Mouse (Mus musculus): ENCODE measurements at regions not wholly inside any gene's neighbourhood (a gene's known extent, or its start where the extent isn't known, plus 50 kb on each side); places are given as distances from the start of the nearest gene placed in this dataset.

- Histone ChIP-seq H3K27me3 (ENCODE audit: control insufficient read depth, insufficient read depth, low read depth, low read length) (no peaks in the 10 kb centered on the region), H3K9ac (ENCODE audit: low read depth, low read length) (no peak overlapping the region), H3K27ac (ENCODE audit: low read length) (no peak overlapping the region), H3K4me3 (ENCODE audit: low read depth, low read length) (no peak overlapping the region), H3K9me3 (replicated peaks; ENCODE audit: control insufficient read depth, low read length) (no peaks in the 10 kb centered on the region), H3K4me1 (ENCODE audit: control insufficient read depth, low read depth, low read length) (no peaks in the 10 kb centered on the region), H3K36me3 (ENCODE audit: control insufficient read depth, insufficient read depth) (no peaks in the 10 kb centered on the region), H3K4me2 (ENCODE audit: low read depth, low read length) (no peak overlapping the region)
- ATAC-seq (ENCODE audit: low read depth) = no peak
- WGBS (ENCODE audit: insufficient replicate concordance) = 47% methylated on average over 2 of the region's 2 CpGs
Observed at GRCm38 (mm10) chr8:80249762-80250161, 192.0 kb upstream of the Hhip start.

DNA sequence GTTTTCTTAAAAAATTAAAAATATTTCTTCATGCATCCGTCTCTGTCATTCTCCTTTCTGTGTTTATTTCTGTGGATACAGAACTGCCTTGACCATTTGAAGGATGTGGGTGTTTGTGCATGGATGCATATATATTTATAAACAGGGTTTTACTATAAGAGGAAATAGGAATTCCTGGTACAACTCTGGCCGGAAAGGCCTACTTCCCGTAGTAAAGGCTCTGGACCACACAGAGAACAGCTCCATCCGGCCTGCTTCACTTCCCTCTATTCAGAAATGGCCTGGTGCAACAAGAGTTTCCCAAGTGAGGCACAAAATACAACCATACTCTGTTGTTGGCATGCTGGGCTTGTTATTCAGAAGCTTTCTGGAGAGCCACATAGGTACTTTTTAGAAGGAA, 182.1 kb upstream of the Hhip start:
- no peak overlapping the region for H3K9ac ChIP-seq (ENCODE audit: low read depth, low read length)
- ATAC-seq (ENCODE audit: low read depth) = no peak
- no peak overlapping the region for H3K4me2 ChIP-seq (ENCODE audit: low read depth, low read length)
- no peaks in the 10 kb centered on the region for H3K4me1 ChIP-seq (ENCODE audit: control insufficient read depth, low read depth, low read length)
- H3K36me3 ChIP-seq (ENCODE audit: control insufficient read depth, insufficient read depth) = no peaks in the 10 kb centered on the region
- WGBS (ENCODE audit: insufficient replicate concordance) = 38% methylated on average over 4 of the region's 4 CpGs
- no peak overlapping the region for H3K4me3 ChIP-seq (ENCODE audit: low read depth, low read length)
- H3K27ac ChIP-seq (ENCODE audit: low read length) = no peak overlapping the region
- no peaks in the 10 kb centered on the region for H3K9me3 ChIP-seq (replicated peaks; ENCODE audit: control insufficient read depth, low read length)
- H3K27me3 ChIP-seq (ENCODE audit: control insufficient read depth, insufficient read depth, low read depth, low read length) = no peaks in the 10 kb centered on the region

DNA sequence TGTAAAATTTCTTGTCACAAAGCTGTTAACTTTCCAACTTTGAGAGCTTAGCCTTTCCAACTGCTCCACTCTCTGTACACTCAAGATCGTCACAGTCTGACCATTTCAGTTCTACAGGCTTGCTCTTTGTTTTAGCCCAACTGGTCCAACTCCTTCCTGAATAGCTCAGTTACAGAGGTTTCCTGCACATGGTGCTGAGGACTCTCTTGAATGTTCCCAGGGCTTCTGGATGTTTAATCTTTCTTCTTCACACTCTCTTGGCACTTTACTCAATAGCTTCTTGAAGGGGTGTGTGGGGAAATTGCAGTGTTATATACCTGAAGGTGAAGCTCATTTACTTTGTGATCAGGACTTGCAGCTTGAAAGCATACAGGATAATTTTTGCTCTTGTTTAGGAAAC, 152.6 kb upstream of the Hhip start:
- H3K36me3 ChIP-seq (ENCODE audit: control insufficient read depth, insufficient read depth) = no peaks in the 10 kb centered on the region
- H3K4me3 ChIP-seq (ENCODE audit: low read depth, low read length) = no peak overlapping the region
- H3K27me3 ChIP-seq (ENCODE audit: control insufficient read depth, insufficient read depth, low read depth, low read length) = no peaks in the 10 kb centered on the region
- 45% methylated on average over 1 of the region's 1 CpGs for WGBS (ENCODE audit: insufficient replicate concordance)
- no peak overlapping the region for H3K27ac ChIP-seq (ENCODE audit: low read length)
- no peak overlapping the region for H3K4me2 ChIP-seq (ENCODE audit: low read depth, low read length)
- H3K9ac ChIP-seq (ENCODE audit: low read depth, low read length) = no peak overlapping the region
- H3K4me1 ChIP-seq (ENCODE audit: control insufficient read depth, low read depth, low read length) = no peaks in the 10 kb centered on the region
- H3K9me3 ChIP-seq (replicated peaks; ENCODE audit: control insufficient read depth, low read length) = no peaks in the 10 kb centered on the region
- no peak for ATAC-seq (ENCODE audit: low read depth)

DNA sequence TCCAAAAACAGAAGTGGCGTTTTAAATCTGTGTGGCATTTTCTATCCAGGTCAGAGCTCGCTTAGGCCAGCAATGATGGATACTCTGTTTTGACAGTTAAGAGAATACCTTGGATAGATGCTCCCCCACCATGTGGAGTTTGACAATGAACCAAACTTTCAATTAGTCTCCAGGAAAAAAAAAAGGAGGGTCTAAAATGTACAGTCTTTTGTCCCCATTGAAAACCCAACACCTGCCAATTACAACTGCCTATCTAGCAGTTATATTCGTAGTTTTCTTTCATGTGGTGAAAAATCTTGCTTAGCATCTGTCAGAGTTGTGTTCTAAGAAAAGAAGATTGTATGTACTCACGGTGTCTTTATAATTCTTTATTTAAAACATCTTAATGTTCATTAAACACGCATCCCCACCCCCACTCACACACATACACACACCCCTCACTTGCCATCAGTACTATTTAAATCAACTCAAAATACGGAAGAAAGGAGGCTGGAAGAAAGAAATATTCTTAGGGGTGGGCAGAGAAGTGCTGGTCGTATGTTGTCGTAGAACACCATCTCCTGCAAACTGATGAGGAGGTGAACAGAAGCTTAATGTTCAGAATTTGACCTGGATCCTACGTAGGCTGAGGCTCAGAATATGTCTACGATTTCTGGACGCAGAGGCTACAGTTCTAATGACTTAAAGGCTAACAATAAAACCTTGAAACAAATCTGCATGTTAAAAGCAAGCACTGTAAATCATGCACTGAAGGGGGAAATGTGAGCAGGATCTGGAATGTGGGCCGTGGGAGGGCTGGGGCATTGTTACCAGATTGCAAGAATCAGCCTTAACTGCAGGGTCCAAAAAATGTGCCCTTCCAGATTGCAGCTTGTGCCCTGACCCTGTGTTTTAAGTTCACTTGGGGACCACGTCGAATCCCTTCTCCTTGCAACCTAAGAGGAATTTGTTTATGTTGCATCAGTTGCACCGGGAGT, 147.2 kb upstream of the Hhip start:
- no peak for ATAC-seq (ENCODE audit: low read depth)
- H3K27me3 ChIP-seq (ENCODE audit: control insufficient read depth, insufficient read depth, low read depth, low read length) = no peaks in the 10 kb centered on the region
- H3K4me2 ChIP-seq (ENCODE audit: low read depth, low read length) = no peak overlapping the region
- no peak overlapping the region for H3K9ac ChIP-seq (ENCODE audit: low read depth, low read length)
- H3K27ac ChIP-seq (ENCODE audit: low read length) = no peak overlapping the region
- no peaks in the 10 kb centered on the region for H3K36me3 ChIP-seq (ENCODE audit: control insufficient read depth, insufficient read depth)
- 57% methylated on average over 15 of the region's 15 CpGs for WGBS (ENCODE audit: insufficient replicate concordance)
- H3K4me1 ChIP-seq (ENCODE audit: control insufficient read depth, low read depth, low read length) = no peaks in the 10 kb centered on the region
- no peaks in the 10 kb centered on the region for H3K9me3 ChIP-seq (replicated peaks; ENCODE audit: control insufficient read depth, low read length)
- H3K4me3 ChIP-seq (ENCODE audit: low read depth, low read length) = no peak overlapping the region

DNA sequence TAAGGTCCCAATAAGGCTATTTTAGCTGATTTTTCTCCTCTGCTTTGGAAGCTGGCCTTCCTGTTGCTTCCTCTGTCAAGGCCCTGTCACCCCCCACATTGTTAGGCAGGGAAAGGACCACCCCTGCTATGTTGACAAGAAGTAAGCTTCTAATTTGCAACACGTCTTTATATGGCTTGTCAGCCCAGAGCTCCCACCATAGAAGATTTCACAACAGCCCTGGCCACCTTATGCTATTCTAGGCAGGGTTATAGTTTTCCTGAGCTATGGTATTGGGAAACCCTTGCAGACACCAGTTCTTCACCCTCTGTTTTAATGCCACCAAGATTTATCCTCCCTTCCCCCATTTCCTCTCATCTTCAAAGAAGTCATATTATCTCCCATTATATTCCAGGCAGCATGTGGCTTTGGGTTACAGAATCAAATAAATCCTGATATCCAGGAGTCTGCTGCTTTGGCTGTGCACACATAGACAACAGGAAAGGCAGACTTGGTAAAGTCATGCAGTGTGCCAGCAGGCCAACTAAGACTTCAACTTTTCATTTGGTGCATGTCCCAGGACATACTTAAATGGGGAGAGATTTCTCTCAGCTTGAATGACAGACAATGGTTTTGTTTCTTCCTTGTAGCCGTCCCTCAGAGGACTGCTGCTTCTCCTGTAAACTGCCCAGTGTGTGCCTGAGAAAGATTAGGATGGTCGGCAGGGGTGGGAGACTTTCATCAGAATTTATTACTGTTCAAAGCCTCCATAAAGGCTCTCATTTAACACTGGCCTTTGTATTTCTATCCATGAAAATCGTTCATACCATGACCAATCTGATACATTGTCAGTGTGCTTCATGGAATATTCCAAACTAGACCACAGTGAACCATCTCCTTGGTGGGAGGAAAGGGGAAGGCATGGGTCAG, 146.2 kb upstream of the Hhip start:
- Histone ChIP-seq H3K36me3 (ENCODE audit: control insufficient read depth, insufficient read depth) (no peaks in the 10 kb centered on the region), H3K9ac (ENCODE audit: low read depth, low read length) (no peak overlapping the region), H3K9me3 (replicated peaks; ENCODE audit: control insufficient read depth, low read length) (no peaks in the 10 kb centered on the region), H3K4me2 (ENCODE audit: low read depth, low read length) (no peak overlapping the region), H3K27me3 (ENCODE audit: control insufficient read depth, insufficient read depth, low read depth, low read length) (no peaks in the 10 kb centered on the region), H3K4me1 (ENCODE audit: control insufficient read depth, low read depth, low read length) (no peaks in the 10 kb centered on the region), H3K4me3 (ENCODE audit: low read depth, low read length) (no peak overlapping the region), H3K27ac (ENCODE audit: low read length) (no peak overlapping the region)
- 38% methylated on average over 4 of the region's 4 CpGs for WGBS (ENCODE audit: insufficient replicate concordance)
- no peak for ATAC-seq (ENCODE audit: low read depth)

DNA sequence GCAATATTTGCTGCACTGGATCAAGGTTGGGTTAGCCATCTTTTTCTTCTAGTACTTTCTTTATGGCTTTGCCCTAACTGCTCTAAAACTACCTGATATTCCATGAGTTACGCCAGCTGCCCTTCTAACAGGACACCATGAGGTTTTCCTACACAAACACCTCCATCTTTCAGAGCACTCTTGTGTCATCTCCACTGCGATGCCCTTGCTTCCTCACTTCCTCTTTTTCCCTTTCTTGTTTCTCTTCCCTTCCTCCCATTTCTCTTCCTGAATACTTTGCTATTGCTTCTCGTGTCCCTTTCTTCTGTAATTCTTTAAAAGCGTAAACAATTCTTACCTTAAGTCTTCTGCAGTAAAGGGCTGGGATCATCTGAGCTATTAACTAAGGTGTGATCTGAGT, 139.9 kb upstream of the Hhip start:
- no peak overlapping the region for H3K9ac ChIP-seq (ENCODE audit: low read depth, low read length)
- no peaks in the 10 kb centered on the region for H3K9me3 ChIP-seq (replicated peaks; ENCODE audit: control insufficient read depth, low read length)
- no peak overlapping the region for H3K4me3 ChIP-seq (ENCODE audit: low read depth, low read length)
- ATAC-seq (ENCODE audit: low read depth) = no peak
- H3K36me3 ChIP-seq (ENCODE audit: control insufficient read depth, insufficient read depth) = no peaks in the 10 kb centered on the region
- H3K27ac ChIP-seq (ENCODE audit: low read length) = no peak overlapping the region
- H3K27me3 ChIP-seq (ENCODE audit: control insufficient read depth, insufficient read depth, low read depth, low read length) = no peaks in the 10 kb centered on the region
- 44% methylated on average over 4 of the region's 4 CpGs for WGBS (ENCODE audit: insufficient replicate concordance)
- H3K4me2 ChIP-seq (ENCODE audit: low read depth, low read length) = no peak overlapping the region
- H3K4me1 ChIP-seq (ENCODE audit: control insufficient read depth, low read depth, low read length) = no peaks in the 10 kb centered on the region

- Histone ChIP-seq H3K27me3 (ENCODE audit: control insufficient read depth, insufficient read depth, low read depth, low read length) (no peaks in the 10 kb centered on the region), H3K36me3 (ENCODE audit: control insufficient read depth, insufficient read depth) (no peaks in the 10 kb centered on the region), H3K4me2 (ENCODE audit: low read depth, low read length) (no peak overlapping the region), H3K4me1 (ENCODE audit: control insufficient read depth, low read depth, low read length) (no peaks in the 10 kb centered on the region), H3K27ac (ENCODE audit: low read length) (no peak overlapping the region), H3K9ac (ENCODE audit: low read depth, low read length) (no peak overlapping the region), H3K9me3 (replicated peaks; ENCODE audit: control insufficient read depth, low read length) (no peaks in the 10 kb centered on the region), H3K4me3 (ENCODE audit: low read depth, low read length) (no peak overlapping the region)
- ATAC-seq (ENCODE audit: low read depth) = no peak
- 63% methylated on average over 4 of the region's 4 CpGs for WGBS (ENCODE audit: insufficient replicate concordance)
Observed at GRCm38 (mm10) chr8:80190510-80190908, 132.7 kb upstream of the Hhip start.

GRCm38 (mm10) chr8:80189797-80190509, 132.1 kb upstream of the Hhip start:
- ATAC-seq (ENCODE audit: low read depth) = no peak
- H3K27ac ChIP-seq (ENCODE audit: low read length) = no peak overlapping the region
- no peak overlapping the region for H3K9ac ChIP-seq (ENCODE audit: low read depth, low read length)
- H3K36me3 ChIP-seq (ENCODE audit: control insufficient read depth, insufficient read depth) = no peaks in the 10 kb centered on the region
- WGBS (ENCODE audit: insufficient replicate concordance) = 68% methylated on average over 10 of the region's 10 CpGs
- H3K27me3 ChIP-seq (ENCODE audit: control insufficient read depth, insufficient read depth, low read depth, low read length) = no peaks in the 10 kb centered on the region
- H3K9me3 ChIP-seq (replicated peaks; ENCODE audit: control insufficient read depth, low read length) = no peaks in the 10 kb centered on the region
- H3K4me3 ChIP-seq (ENCODE audit: low read depth, low read length) = no peak overlapping the region
- no peak overlapping the region for H3K4me2 ChIP-seq (ENCODE audit: low read depth, low read length)
- no peaks in the 10 kb centered on the region for H3K4me1 ChIP-seq (ENCODE audit: control insufficient read depth, low read depth, low read length)

All from liver, embryonic 16.5 days (tissue).